In the genomic region with DNA sequence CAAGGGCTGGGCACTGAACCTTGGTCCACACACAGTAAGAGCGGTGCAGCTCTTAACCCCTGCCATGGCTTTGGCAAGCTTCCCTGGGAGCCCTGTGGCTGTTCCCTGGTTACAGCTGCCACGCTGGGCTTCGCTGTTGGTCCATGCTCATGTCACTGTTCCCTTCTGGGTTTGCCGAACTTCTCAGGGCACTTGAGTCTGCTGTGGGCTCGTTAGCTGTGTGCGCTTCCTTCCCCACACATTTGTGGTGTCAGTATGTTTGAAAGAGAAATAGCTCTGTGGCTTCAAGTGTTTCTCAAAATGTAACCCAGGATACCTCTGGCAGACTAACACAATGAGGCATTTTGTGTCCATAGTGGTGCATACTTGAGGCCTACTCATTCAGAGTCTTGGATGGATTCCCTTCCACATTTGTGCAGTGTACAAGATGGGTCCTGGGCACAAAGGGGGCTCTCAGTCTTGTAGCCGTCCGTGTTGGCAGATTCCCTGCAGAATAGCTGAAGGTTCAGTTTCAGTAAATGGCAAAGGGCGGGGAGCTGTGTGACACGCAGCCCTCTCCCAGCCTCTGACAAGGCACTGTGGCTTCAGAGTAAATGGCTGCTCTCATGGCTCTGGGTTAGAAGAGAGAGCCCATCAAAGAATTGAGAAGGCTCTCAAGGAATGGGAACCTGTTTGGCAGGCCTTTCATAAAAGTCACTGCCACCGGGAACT, we compare ENCODE assay signal across 9 mouse cellular contexts.
DNase-seq lines count a peak whose midpoint lies in the region; ATAC-seq and TF ChIP-seq lines count a peak whose summit lies in the region.
"Had no signal": no experiment of that assay in that cellular context is flagged by ENCODE, and none has a peak within 500 bp of the region (broad histone marks: within the 10 kb centered on the region; RNA-seq: fewer than 3 reads in every experiment).

No protein-coding gene starts in this region.

- H3K9ac ChIP-seq in hindbrain, embryonic 11.5 days (ENCODE audit: low read depth, low read length): no peak overlapping the region
- no peak overlapping the region for H3K9ac ChIP-seq in forebrain, embryonic 16.5 days (replicated peaks; ENCODE audit: low read depth, low read length)
- no peak overlapping the region for H3K9ac ChIP-seq in lung, postnatal 0 days (replicated peaks; ENCODE audit: low read depth)
- H3K9ac ChIP-seq: heart, embryonic 13.5 days; neural tube, embryonic 12.5 days had no signal

- no peak for DNase-seq in hindbrain, embryonic 10.5 days (ENCODE audit: low spot score)
- DNase-seq in hindbrain, embryonic 11.5 days (ENCODE audit: low spot score): no peak
- no peak for DNase-seq in lung, postnatal 0 days (ENCODE audit: low spot score)
- DNase-seq in kidney, adult 2 months: no peak

- no peak overlapping the region for H3K4me2 ChIP-seq in hindbrain, embryonic 11.5 days (replicated peaks; ENCODE audit: low read depth, low read length)
- no peak overlapping the region for H3K4me2 ChIP-seq in forebrain, embryonic 16.5 days (ENCODE audit: low read length)
- no peak overlapping the region for H3K4me2 ChIP-seq in lung, postnatal 0 days (replicated peaks; ENCODE audit: low read depth, low read length)
- H3K4me2 ChIP-seq: heart, embryonic 13.5 days; neural tube, embryonic 12.5 days had no signal

- no peak for TF ChIP-seq EP300 in lung, postnatal 0 days (IDR thresholded peaks at IDR 0.05)

- peaks cover 28% of the 10 kb centered on the region for H3K36me3 ChIP-seq in hindbrain, embryonic 10.5 days
- 0 out of 2 replicates have a peak, but pooled peaks cover 3% of the 10 kb centered on the region for H3K36me3 ChIP-seq in hindbrain, embryonic 11.5 days (ENCODE audit: control insufficient read depth, insufficient read depth, low read length)
- H3K36me3 ChIP-seq in forebrain, embryonic 16.5 days (ENCODE audit: control insufficient read depth, insufficient read depth): peaks cover 4% of the 10 kb centered on the region; the same call in 1 of the 2 replicates
- no peaks in the 10 kb centered on the region for H3K36me3 ChIP-seq in lung, postnatal 0 days (ENCODE audit: insufficient read depth, low read length)
- H3K36me3 ChIP-seq in kidney, adult 2 months (ENCODE audit: control insufficient read depth, insufficient read depth, low read length): no peaks in the 10 kb centered on the region

- peaks cover 4% of the 10 kb centered on the region; the same call in 1 of the 2 replicates for H3K4me1 ChIP-seq in hindbrain, embryonic 10.5 days (replicated peaks)
- no peaks in the 10 kb centered on the region for H3K4me1 ChIP-seq in hindbrain, embryonic 11.5 days (replicated peaks; ENCODE audit: control insufficient read depth, insufficient read depth, low read length)
- peaks cover 8% of the 10 kb centered on the region for H3K4me1 ChIP-seq in cortical plate, adult 2 months (ENCODE audit: control insufficient read depth, insufficient read depth, low read length)
- H3K4me1 ChIP-seq in forebrain, embryonic 16.5 days (replicated peaks; ENCODE audit: control insufficient read depth, insufficient read depth, low read length): peaks cover 9% of the 10 kb centered on the region
- no peaks in the 10 kb centered on the region for H3K4me1 ChIP-seq in lung, postnatal 0 days (ENCODE audit: insufficient read depth, low read depth, low read length)
- H3K4me1 ChIP-seq in kidney, adult 2 months (ENCODE audit: control insufficient read depth, insufficient read depth, low read length): no peaks in the 10 kb centered on the region

- no peaks in the 10 kb centered on the region for H3K27me3 ChIP-seq in hindbrain, embryonic 10.5 days (ENCODE audit: insufficient read depth, poor library complexity, severe bottlenecking)
- H3K27me3 ChIP-seq in hindbrain, embryonic 11.5 days (ENCODE audit: control insufficient read depth, insufficient read depth, low read length): no peaks in the 10 kb centered on the region
- no peaks in the 10 kb centered on the region for H3K27me3 ChIP-seq in forebrain, embryonic 16.5 days (replicated peaks; ENCODE audit: control insufficient read depth, insufficient read depth, low read length)
- H3K27me3 ChIP-seq in lung, postnatal 0 days (replicated peaks; ENCODE audit: insufficient read depth, low read length): no peaks in the 10 kb centered on the region
- no peaks in the 10 kb centered on the region for H3K27me3 ChIP-seq in kidney, adult 2 months (replicated peaks; ENCODE audit: control insufficient read depth, insufficient read depth, low read length)
- H3K27me3 ChIP-seq: heart, embryonic 13.5 days; neural tube, embryonic 12.5 days had no signal

- no peak for ATAC-seq in hindbrain, embryonic 11.5 days (ENCODE audit: low FRiP score)
- ATAC-seq in forebrain, embryonic 16.5 days: peak; percentile 87
- ATAC-seq in lung, postnatal 0 days: peak; percentile 64
- ATAC-seq in monocyte, adult 5-6 weeks (replicated peaks; ENCODE audit: insufficient number of reproducible peaks, low FRiP score, low TSS enrichment, poor library complexity, severe bottlenecking): no peak

- no peak overlapping the region for H3K4me3 ChIP-seq in hindbrain, embryonic 10.5 days
- H3K4me3 ChIP-seq in hindbrain, embryonic 11.5 days (ENCODE audit: low read depth, low read length): no peak overlapping the region
- no peak overlapping the region for H3K4me3 ChIP-seq in cortical plate, adult 2 months (ENCODE audit: insufficient read depth, low read length)
- H3K4me3 ChIP-seq in forebrain, embryonic 16.5 days (replicated peaks; ENCODE audit: low read length): no peak overlapping the region
- no peak overlapping the region for H3K4me3 ChIP-seq in lung, postnatal 0 days (ENCODE audit: low read depth, low read length)
- H3K4me3 ChIP-seq in kidney, adult 2 months (ENCODE audit: insufficient read depth, low read depth, low read length): no peak overlapping the region
- H3K4me3 ChIP-seq: heart, embryonic 13.5 days; neural tube, embryonic 12.5 days had no signal

- 89% methylated on average over 11 of the region's 11 CpGs for WGBS in hindbrain, embryonic 10.5 days
- 88% methylated on average over 11 of the region's 11 CpGs for WGBS in hindbrain, embryonic 11.5 days
- WGBS in forebrain, embryonic 16.5 days: 35% methylated on average over 11 of the region's 11 CpGs
- WGBS in lung, postnatal 0 days: 65% methylated on average over 11 of the region's 11 CpGs
- 85% methylated on average over 11 of the region's 11 CpGs for WGBS in kidney, adult 2 months

- H3K9me3 ChIP-seq in hindbrain, embryonic 10.5 days: no peaks in the 10 kb centered on the region
- no peaks in the 10 kb centered on the region for H3K9me3 ChIP-seq in hindbrain, embryonic 11.5 days (ENCODE audit: control insufficient read depth, low read length)
- H3K9me3 ChIP-seq in forebrain, embryonic 16.5 days (ENCODE audit: control insufficient read depth, low read length): no peaks in the 10 kb centered on the region
- no peaks in the 10 kb centered on the region for H3K9me3 ChIP-seq in lung, postnatal 0 days (ENCODE audit: low read length)
- H3K9me3 ChIP-seq: heart, embryonic 13.5 days; neural tube, embryonic 12.5 days had no signal

- no peak for TF ChIP-seq CTCF in cortical plate, adult 2 months (IDR thresholded peaks at IDR 0.05; ENCODE audit: extremely low read depth, insufficient read depth, low read length)
- no peak for TF ChIP-seq CTCF in lung, postnatal 0 days (IDR thresholded peaks at IDR 0.05)
- TF ChIP-seq CTCF in kidney, adult 2 months (conservative IDR thresholded peaks at IDR 0.05; ENCODE audit: insufficient read depth, insufficient read length, low read depth, low read length): no peak

- 0 out of 2 replicates have a peak overlapping the region, but pooled peaks have one; percentile 18 for H3K27ac ChIP-seq in hindbrain, embryonic 10.5 days
- H3K27ac ChIP-seq in hindbrain, embryonic 11.5 days (ENCODE audit: low read depth, low read length): no peak overlapping the region
- H3K27ac ChIP-seq in cortical plate, adult 2 months (ENCODE audit: insufficient read depth, low read length): peak overlapping the region; percentile 62; the same call in 1 of the 2 replicates
- peak overlapping the region; percentile 48 for H3K27ac ChIP-seq in forebrain, embryonic 16.5 days (ENCODE audit: low read length)
- no peak overlapping the region; the same call in 1 of the 2 replicates for H3K27ac ChIP-seq in lung, postnatal 0 days (ENCODE audit: low read length)
- H3K27ac ChIP-seq in kidney, adult 2 months (ENCODE audit: insufficient read depth, low read depth, low read length): no peak overlapping the region
- H3K27ac ChIP-seq: heart, embryonic 13.5 days; neural tube, embryonic 12.5 days had no signal

- TF ChIP-seq POLR2A in cortical plate, adult 2 months (IDR thresholded peaks at IDR 0.05; ENCODE audit: extremely low read depth, insufficient read depth, low read length): no peak
- TF ChIP-seq POLR2A in kidney, adult 2 months (IDR thresholded peaks at IDR 0.05; ENCODE audit: low read depth, low read length): no peak

Comparison
In these comparisons a context has a peak if more than half of its experiments do, and no peak if none do; other contexts are left out.
1. H3K27ac ChIP-seq: peak in hindbrain, embryonic 10.5 days (single experiment), cortical plate, adult 2 months (single experiment) and forebrain, embryonic 16.5 days (single experiment); none in hindbrain, embryonic 11.5 days (single experiment), lung, postnatal 0 days (single experiment) and kidney, adult 2 months (single experiment).
2. ATAC-seq: peak in forebrain, embryonic 16.5 days (single experiment) and lung, postnatal 0 days (single experiment); none in hindbrain, embryonic 11.5 days (single experiment) and monocyte, adult 5-6 weeks (single experiment).